In the genomic region with DNA sequence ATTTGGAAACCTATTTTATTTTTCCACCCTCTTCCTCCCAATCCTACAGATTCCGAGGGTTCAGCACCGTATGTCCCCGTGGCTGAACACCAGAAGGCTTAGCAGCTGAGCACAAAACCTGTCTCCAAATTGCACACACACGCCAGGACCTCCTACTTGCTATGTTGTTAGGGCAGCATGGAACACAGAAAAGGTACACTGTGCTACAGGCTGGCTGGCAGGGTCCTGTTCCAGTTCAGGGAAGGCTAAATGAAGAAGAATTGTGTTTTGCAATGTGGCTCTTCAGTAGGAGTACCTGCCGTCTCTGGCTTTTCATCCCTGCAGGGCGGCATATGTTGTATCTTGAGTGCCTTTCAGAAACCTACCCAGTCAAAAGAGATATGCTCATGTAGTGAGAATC, we compare ENCODE assay signal across 20 mouse cellular contexts.
DNase-seq lines count a peak whose midpoint lies in the region; ATAC-seq and TF ChIP-seq lines count a peak whose summit lies in the region.
"Had no signal": no experiment of that assay in that cellular context is flagged by ENCODE, and none has a peak within 500 bp of the region (broad histone marks: within the 10 kb centered on the region; RNA-seq: fewer than 3 reads in every experiment).

No protein-coding gene starts in this region.

- TF ChIP-seq CTCF in stomach, postnatal 0 days (IDR thresholded peaks at IDR 0.05; ENCODE audit: low read depth) = no peak

- no peak overlapping the region for H3K4me2 ChIP-seq in stomach, postnatal 0 days (replicated peaks; ENCODE audit: low read depth)
- H3K4me2 ChIP-seq: heart, embryonic 11.5 days; limb, embryonic 15.5 days; stomach, embryonic 15.5 days had no signal

- no peak for DNase-seq in frontal cortex, postnatal 10 days (ENCODE audit: low spot score in 2 of 2)
- DNase-seq in cerebellum, adult 11-12 months = peak; percentile 95
- DNase-seq in cerebellum, postnatal 10 days = peak; percentile 72 to 76
- DNase-seq in layer of hippocampus, adult 9-10 months (ENCODE audit: low spot score) = peak; percentile 47
- no peak for DNase-seq in retina, embryonic 14.5 days (ENCODE audit: low spot score)
- DNase-seq in stomach, postnatal 0 days (ENCODE audit: low spot score) = no peak
- no peak for DNase-seq in c-Kit-positive CD71-positive TER-119-positive erythroid progenitor cells, embryonic 14.5 days (ENCODE audit: low spot score)
- DNase-seq: B cell, adult 2 months; gastrocnemius, postnatal 25 days; kidney, adult 9 months; lung, postnatal 10 days; midbrain, embryonic 14.5 days had no signal

- no peaks in the 10 kb centered on the region for H3K4me1 ChIP-seq in stomach, postnatal 0 days (replicated peaks; ENCODE audit: control insufficient read depth, insufficient read depth)
- H3K4me1 ChIP-seq: limb, embryonic 15.5 days; stomach, embryonic 15.5 days had no signal

- peak; percentile 31; the same call in 1 of the 2 replicates for ATAC-seq in frontal cortex, adult (ENCODE audit: low TSS enrichment)
- ATAC-seq in stomach, postnatal 0 days (ENCODE audit: low FRiP score, low TSS enrichment) = no peak
- ATAC-seq: activated CD4-positive, CD25-positive, alpha-beta regulatory T cell, adult 4 months; inflammation-experienced regulatory T-cells, adult 6 months; Patski had no signal

- no peak overlapping the region for H3K27ac ChIP-seq in stomach, postnatal 0 days (replicated peaks)
- H3K27ac ChIP-seq: embryonic facial prominence, embryonic 10.5 days; limb, embryonic 15.5 days; stomach, embryonic 15.5 days had no signal

- no peaks in the 10 kb centered on the region for H3K27me3 ChIP-seq in stomach, postnatal 0 days (ENCODE audit: control insufficient read depth, insufficient read depth, low read length)
- H3K27me3 ChIP-seq: limb, embryonic 15.5 days; Patski; stomach, embryonic 15.5 days had no signal

- TF ChIP-seq EP300 in stomach, postnatal 0 days (optimal IDR thresholded peaks at IDR 0.05) = no peak

- no peaks in the 10 kb centered on the region for H3K36me3 ChIP-seq in stomach, postnatal 0 days (ENCODE audit: control insufficient read depth, insufficient read depth, low read length)
- H3K36me3 ChIP-seq: embryonic facial prominence, embryonic 10.5 days; limb, embryonic 15.5 days; stomach, embryonic 15.5 days had no signal

- no peak overlapping the region for H3K9ac ChIP-seq in stomach, postnatal 0 days (ENCODE audit: low read length)
- H3K9ac ChIP-seq: limb, embryonic 15.5 days; stomach, embryonic 15.5 days had no signal

- H3K9me3 ChIP-seq in stomach, postnatal 0 days (ENCODE audit: control insufficient read depth, low read length) = no peaks in the 10 kb centered on the region
- H3K9me3 ChIP-seq: embryonic facial prominence, embryonic 10.5 days; limb, embryonic 15.5 days; stomach, embryonic 15.5 days had no signal

- no peak overlapping the region for H3K4me3 ChIP-seq in stomach, postnatal 0 days (ENCODE audit: low read depth, low read length)
- H3K4me3 ChIP-seq: embryonic facial prominence, embryonic 10.5 days; limb, embryonic 15.5 days; stomach, embryonic 15.5 days had no signal

- WGBS in stomach, postnatal 0 days = 89% methylated on average over 6 of the region's 6 CpGs

Comparison
In these comparisons a context has a peak if more than half of its experiments do, and no peak if none do; other contexts are left out.
1. DNase-seq: peak in cerebellum, adult 11-12 months (single experiment), cerebellum, postnatal 10 days (2 of 2) and layer of hippocampus, adult 9-10 months (single experiment); none in frontal cortex, postnatal 10 days (0 of 2), retina, embryonic 14.5 days (single experiment), stomach, postnatal 0 days (single experiment) and c-Kit-positive CD71-positive TER-119-positive erythroid progenitor cells, embryonic 14.5 days (single experiment).